Mouse (Mus musculus) embryo, embryonic 11 days (tissue): ENCODE measurements around the gene Gpd1.
A peak's percentile ranks its signal among the peaks of the same experiment; 100 is the strongest.

Experiments
- DNase-seq: peaks from one replicate; pipeline ENCODE4 v3.0.0-alpha.2; 2015

The Gpd1 gene

DNA sequence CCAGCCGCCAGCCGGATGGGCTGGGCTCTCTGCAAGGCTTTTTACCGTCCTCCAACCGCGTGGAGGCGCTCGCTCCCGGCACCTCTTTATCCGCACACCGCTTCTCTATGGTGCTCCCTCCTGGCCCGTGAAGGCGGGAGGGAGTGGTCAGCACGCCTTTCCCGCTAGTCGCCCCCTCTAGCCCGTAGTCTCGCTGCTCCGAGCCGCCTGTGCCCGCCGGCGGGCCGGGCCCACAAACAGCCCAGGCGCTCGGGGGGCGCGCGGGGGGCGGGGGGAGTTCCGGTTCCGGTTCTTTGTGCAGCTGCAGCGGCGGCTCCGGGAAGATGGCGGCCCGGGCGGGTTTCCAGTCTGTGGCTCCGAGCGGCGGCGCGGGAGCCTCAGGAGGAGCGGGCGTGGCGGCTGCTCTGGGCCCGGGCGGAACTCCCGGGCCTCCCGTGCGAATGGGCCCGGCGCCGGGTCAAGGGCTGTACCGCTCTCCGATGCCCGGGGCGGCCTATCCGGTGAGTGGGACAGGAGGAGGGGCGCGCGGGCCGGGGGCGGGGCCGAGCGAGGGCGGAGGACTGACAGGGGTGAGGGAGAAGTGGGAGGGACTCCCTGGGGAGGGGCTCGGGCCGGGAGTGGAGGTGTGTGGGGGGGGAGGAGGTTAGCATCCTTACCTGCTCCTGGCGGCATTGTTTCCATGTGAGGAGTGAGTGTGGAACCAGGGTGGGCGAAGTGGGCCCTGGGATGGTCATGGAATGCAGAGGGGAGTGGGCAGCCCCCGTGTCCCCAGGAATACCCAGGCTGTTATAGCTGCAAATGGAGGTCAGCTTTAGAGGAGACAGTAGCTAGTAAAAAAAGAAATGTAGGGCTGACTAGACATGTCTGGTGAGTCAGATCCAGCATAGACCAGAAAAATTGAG lies 15.1 kb upstream of the Gpd1 start, which contains the start of gene Smarcd1:
Gene Smarcd1, plus strand, starts transcription at position 131 of the 902 bp plus-strand sequence.
- DNase-seq, result peak; percentile 98

DNA sequence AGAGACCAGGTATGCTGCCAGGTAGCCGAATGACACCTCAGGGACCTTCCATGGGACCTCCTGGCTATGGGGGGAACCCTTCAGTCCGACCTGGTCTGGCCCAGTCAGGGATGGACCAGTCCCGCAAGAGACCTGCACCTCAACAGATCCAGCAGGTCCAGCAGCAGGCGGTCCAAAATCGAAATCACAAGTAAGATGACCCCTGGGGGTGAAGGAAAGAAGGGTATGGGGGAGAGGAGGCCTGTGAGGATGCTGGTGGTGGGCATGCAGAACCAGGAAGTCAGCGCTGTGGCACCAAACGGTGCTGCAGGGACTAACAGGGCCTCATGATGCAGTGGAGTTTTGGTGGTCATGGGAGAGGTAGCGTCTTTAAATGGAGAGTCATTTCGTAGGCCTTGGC lies 14.2 kb upstream of the Gpd1 start:
- no peak for DNase-seq

DNA sequence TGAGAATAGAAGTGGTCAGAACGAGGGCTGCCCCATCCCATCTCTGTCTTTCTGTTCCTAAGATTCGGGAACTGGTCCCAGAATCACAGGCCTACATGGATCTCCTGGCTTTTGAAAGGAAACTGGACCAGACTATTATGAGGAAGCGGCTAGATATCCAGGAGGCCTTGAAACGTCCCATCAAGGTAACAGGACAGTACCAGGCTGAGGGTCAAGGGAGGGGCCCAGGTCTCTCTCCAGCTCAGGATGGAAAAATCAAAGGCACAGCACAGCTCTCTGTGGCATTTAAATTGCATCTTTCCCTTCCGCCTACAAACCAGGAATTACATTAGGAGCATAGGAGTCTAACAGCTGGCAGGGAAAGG lies 13.7 kb upstream of the Gpd1 start:
- no peak for DNase-seq

DNA sequence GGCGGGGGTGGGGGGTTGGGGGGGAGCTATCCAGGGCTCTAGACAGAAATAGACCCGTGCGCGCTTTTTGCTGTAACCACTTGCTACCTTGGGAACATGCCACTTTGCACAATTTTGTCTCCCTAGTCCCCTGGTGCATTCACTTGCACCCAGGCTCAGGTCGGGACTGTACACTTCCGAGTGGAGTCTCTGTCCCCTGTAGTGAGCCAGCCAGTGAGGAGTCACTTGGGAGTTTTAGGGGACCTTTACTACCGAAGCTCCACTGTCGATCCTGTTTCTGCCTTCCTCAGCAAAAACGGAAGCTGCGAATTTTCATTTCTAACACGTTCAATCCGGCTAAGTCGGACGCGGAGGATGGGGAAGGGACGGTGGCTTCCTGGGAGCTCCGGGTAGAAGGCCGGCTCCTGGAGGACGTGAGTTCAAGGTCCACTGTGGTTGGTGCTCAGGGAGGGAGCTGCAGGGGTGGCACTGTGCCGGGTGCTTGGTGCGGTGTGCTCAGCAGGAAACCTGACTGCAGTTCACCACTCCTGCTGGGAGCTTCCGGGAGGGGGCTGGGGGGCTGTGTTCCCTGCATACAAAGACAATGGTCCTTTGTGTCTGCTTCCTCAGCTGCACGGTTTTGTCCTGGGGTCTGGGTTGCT lies 13.2 kb upstream of the Gpd1 start:
- DNase-seq, result no peak

DNA sequence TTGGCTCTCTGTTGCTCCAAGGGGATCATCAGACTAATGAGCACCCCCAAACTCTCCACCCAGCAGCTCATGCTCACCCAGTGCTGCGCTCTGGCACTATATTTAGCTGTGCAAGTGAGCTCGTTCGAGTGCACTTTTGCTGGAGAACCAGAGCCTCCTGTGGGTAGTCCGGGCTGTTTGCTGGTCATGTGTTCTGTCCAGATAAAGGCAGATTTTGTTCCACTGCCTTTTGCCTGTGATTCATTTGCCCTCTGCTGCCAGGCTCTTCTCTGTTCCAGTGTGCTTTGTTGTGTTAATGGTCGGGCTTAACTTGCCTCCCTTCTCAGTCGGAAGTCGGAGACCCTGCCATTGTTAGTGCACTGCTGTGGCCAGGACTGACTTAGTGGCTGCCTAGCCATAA lies 12.4 kb upstream of the Gpd1 start:
- no peak for DNase-seq

DNA sequence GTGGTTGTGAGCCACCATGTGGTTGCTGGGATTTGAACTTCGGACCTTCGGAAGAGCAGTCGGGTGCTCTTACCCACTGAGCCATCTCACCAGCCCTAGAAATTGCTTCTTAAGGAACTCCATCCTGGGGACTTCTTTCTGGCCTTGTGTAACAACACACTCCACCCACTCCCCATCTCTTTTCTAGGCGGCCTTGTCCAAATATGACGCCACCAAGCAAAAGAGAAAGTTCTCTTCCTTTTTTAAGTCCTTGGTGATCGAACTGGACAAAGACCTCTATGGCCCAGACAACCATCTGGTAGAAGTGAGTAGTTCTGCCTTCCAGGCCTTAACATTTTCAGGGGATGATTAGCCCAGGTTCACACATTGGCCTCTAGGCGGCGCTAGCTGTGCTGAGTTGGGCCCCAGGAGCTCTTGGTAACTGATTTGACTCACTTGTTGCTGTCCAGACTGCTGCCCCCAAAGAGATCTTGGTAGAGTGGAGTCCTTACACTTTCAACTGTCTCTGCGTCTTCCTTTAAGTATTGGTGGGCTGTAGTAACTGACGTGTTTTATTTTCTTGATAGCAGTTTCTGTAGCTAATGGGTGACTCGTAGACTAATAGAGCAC lies 11.8 kb upstream of the Gpd1 start, which contains the start of gene Gm17349:
Gene Gm17349, minus strand, starts transcription at position 51 of the 609 bp plus-strand sequence.
- peak; percentile 78 for DNase-seq

DNA sequence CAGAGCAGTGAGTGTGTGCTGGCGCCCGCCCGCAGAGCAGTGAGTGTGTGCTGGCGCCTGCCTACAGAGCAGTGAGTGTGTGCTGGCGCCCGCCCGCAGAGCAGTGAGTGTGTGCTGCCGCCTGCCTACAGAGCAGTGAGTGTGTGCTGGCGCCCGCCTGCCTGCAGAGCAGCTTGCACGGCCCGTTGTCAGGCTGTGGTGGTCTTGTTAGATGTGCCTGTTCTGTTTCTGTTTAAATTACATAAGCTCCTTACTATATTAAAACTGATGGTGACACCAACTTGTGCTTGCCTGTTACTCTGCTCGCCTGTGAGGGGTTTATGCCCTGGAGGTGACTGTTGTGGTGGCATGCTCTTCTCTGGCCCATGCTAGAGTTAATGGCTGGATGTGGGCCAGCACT lies 9.1 kb upstream of the Gpd1 start:
- no peak for DNase-seq

DNA sequence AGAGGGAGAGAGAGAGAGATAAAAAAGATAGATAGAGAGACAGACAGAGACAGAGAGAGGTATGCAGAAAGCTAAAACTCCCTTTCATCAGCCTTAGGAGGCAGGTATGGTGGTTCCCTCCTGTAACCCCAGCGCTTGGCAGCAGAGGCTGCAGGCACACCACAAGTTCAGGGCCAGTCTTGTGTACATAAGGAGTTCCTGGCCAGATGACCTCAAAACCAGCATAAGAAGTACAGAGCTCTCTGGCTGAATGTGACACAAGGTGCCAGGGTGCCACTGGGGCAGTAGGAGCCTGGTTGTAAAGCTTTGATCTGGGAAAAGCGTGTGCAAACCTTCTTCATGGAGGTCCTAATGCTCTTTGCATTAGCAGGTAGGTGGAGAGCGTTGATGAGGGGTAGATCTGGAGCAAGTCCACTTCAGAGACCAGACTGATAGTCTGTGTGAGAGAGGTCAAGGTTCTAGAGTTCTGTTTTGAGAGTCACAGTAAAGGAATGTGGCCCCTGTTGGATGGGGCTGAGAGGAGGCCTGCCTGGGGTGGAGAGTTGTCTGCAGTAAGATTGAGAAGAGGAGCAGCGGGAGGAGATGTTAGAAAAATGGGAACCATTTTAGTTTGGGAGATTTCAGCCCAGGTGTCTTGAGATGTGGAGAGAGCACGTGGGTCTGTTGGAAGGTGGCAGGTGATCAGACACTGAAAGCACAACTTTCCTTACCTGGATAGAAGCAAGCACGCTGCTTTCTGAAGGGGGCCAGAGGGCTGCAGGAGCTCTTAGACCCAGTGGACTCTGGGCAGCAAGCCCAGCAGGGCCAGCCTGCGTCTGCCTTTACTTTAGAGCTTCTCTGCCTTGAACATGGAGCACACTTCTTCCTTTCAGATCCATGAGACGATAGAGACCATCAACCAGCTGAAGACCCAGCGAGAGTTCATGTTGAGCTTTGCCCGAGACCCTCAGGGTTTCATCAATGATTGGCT lies 6.8 kb upstream of the Gpd1 start:
- no peak for DNase-seq

DNA sequence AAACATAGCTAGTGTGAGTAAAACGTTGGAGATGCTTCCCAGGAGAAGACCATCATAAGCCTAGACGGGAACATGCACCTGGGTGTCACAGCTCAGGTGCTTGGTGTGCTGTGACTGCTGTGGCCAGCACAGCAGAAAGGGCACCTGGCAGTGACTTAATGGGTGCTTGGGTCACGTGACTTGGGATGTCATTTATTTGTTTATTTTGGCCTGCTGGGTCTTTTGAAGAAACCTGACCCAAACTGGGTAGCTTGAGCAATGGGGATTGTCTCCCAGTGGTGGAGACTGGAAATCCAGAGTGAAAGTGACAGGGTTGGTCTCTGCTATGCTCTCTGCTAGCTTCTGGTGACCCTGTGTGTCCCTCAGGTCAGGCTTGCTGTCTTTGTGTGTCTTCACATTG lies 5.8 kb upstream of the Gpd1 start:
- no peak for DNase-seq

DNA sequence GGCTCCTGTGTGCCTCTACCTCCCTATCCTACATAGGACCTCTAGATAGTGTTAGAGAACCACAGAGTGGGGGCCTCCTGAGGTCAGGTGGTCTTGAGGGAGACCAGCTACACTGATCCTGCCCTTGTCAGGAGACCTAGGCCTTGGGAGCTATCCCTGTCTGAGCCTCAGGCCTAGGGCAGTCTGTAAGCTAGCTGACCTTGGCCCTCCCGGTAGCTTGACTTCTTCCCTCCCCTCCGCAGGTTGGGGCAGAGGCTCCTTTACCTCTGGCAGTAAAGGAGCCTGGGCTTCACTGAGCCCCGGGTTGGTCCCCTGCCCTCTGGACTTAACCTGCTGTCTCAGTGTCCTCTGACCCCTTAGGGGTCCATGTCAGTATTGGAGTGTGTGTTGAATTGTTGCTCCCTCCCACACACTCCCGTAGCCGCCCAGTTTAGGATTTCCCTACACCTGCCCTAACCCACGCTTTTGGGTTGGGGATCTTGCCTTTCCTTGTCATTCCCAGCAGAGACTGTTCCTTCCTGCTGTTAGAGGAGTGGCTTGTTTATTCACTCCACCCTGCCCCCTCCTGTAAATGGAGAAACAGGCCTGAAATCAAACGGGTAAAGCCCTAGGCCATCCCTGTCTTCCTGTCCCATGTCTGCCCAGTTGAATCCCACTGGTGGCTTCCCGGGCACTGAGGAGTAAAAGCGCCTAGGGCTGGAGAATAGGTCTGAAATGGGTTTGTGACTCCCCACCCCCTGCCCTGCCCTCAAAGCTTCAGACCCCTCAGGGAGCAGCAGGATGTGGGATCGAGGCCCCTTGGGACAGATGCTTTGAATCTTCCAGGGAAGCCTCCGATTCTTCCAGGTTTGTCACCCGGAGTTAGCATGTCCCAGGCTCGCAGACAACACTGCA lies 4.4 kb upstream of the Gpd1 start:
- DNase-seq, result no peak

DNA sequence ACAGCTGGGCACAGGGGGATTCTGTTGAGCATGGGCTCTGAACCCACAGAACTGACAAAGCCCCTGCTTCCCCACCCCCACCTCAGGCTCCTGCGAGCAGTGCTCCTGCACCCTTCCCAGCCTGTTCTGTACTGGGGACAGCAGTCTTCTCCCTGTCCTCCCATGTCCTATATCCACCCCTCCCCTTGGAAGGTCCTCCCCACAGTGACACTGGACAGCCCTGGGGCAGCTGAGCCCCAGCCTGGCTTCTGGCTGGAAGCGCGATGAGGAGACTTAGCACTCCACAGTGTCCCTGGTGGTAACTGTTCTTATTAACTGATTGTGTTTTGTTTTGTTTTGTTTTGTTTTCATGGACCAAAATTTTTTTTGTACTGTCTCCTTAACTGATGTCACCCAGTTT lies 3.7 kb upstream of the Gpd1 start:
- no peak for DNase-seq

DNA sequence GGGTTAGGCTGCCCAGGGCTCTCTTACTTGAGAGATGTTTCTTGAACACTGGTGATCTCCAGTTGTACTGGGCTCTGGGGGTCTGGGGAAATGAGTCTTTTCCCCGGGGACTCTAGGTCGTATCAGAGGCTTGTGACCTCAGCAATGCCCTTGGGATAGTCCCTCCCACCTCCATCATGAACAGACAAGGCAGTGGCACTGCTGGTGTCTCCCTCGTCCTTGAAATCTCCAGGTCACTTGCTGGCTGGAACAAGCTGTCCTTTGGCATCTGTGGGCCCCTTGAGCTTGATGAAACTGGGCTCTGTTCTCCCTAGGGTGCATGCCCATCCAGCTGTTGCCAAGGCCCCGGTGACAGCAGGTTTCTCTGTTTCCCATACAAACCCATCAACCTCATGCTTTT lies 3.1 kb upstream of the Gpd1 start:
- no peak for DNase-seq

DNA sequence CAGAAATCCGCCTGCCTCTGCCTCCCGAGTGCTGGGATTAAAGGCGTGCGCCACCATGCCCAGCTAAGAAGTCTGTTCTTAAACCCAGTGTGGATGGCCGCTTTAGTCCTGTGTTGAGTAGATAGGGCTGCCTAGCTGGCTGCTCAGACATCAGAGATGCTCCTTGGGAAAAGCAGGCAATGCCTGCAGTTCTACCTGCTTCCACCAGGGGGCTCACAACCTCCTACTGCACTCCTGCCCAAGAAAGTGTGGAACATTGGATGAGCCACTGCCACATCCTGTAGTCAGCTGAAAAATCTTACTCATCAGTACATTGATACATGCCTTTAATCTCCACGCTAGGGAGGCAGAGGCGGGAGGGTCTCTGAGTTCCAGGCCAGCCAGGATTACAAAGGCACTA lies 2.5 kb upstream of the Gpd1 start:
- DNase-seq, result peak; percentile 82

DNA sequence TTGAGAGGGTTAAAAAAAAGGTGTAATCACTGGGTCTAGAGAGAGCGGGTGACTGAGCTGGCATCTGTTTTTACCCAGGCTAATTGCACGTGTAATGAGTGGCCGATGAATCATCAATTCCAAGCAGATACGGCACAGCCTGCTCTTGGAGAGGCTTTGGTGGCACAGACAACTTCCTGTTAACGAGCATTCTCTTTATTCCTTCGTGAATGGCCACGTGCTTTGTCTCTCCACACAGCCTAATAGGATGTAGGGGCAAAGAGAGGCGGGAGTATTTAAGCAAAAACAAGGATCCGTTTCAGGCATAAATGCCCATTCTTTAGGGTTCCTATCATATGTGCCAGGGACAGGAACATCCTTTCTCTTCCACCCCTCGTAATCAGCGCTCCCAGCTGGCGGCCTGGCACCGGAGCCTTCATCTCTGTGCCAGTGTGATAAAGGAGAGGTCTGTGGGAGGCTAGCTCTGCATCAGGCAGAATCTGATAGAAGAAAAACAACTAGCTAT lies 1.9 kb upstream of the Gpd1 start:
- no peak for DNase-seq

DNA sequence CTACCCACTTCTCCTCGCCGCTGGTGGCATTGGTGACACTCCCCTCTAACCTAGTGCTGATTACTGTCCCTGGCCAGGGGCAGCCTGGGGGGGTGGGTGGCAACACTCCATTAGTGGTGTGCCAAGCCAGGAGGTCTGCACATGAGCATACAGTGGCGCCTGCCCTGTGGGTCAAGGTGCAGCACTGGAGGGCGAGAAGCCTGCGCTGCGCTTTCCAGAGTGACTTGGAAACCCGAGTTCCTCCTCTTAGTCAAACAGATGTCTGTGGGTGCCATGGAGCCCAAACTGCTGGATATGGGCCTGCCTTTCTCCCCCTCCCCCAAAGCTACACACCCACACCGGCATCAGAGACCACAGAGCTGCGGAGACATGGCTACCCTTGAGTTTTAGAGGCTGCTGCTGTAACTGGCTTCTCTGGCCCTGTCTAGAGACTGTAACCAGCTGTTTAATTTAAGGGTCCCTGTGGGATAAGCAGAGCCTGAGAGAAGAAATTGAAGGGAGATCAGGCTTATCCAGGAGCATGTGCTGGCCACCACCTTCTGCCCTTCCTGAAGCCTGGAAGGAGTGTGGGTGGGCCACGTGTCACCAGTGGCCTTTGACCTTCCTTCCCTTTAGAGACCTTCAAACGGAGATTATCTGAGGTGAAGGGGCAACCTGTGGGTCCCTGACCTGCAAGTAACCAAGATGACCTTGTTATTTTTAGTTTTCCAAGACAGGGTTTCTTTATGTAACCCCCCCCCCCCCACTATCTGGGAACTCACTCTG lies 1.2 kb upstream of the Gpd1 start:
- DNase-seq, result no peak

DNA sequence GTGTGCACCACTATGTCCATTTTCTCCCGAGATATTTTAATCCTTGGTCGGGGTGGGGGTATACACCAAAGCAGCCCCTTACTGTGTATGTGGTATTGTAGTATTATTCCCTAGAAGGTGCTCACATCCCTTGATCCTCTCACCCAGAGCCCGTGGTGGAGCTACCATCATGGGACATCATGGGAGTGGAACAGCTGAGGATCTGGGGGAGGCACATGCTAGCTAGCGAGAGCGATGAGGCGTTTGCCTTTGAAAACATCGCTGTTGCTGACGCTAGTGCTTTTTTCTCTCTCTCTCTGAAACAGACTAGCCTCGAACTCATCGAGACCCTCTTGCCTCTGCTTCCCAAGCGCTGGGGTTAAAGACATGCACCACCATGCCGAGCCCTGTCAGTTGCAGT lies 501 bp upstream of the Gpd1 start:
- no peak for DNase-seq

DNA sequence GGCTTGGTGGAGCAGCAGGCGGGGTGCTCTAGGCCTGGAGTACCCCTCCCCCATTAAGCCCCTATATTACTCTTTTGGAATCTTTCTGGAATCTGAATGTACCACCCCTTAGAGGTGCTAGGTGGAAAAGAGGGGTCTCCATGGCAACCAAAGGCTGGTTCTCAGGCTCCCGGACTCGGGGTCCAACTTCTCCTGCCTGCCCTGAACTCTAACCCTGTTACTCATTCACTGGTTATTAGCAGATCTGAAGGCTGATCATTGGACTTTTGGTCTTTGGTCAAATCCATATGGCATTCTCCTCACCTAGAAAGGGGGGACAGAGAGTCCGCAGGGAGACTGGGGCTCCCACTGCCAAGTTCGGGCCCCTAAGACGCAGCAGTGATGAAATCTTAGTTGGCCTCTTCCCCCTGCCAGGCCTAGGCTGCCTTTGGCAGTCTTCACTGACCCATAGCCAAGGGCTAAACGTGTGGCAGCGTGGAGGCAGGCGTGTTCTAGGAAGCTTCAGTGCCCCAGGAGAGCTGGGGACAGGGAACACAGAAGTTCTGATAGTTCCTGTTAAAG lies 1.2 kb downstream of the Gpd1 start:
- DNase-seq, result no peak

DNA sequence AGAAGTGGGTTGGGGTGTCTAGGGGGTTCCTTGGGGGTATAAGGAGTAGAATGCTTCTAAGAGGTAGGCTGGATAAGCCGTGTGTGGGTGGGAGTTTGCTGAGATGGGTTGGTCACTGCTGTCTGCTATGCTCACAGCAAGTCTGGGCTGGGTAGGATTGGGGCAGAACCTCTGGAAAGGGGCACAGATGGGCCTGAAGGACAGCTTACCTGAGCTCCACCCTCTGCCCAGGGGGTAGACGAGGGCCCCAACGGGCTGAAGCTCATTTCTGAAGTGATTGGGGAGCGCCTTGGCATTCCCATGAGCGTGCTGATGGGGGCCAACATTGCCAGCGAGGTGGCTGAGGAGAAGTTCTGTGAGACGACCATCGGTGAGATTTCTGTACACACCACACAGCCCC lies 2.5 kb downstream of the Gpd1 start:
- no peak for DNase-seq

DNA sequence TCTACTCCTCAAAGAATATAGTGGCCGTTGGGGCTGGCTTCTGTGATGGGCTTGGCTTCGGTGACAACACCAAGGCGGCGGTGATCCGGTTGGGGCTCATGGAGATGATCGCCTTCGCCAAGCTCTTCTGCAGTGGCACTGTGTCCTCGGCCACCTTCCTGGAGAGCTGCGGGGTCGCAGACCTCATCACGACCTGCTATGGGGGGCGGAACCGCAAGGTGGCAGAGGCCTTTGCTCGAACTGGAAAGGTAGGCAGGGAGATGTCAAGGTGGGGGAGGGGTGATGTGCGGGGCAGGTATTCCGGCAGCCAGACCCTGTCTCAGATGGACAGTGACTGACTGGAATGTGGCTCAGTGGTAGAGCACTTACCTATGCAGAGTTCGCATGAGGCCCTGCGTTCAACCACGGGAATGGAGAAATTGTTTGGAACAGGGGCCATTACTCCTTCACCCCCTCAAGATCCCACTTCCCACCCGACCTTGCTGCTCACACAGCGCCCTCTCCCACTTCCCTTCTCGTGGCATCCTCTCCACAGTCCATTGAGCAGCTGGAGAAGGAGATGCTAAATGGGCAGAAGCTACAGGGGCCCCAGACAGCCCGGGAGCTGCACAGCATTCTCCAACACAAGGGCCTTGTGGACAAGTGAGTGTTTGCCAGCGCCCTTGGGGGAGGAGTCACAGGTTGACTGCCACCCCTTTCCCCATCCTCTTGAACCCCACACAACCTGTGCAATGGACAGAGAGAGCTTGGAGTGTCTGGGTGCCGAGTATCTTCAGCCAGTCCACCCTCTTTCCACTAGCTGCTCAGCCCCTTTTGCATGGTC lies 4.8 kb downstream of the Gpd1 start:
- no peak for DNase-seq
